Mouse (Mus musculus) C2C12 (cell line): ENCODE measurements around the gene Olfr836. TPM values are rescaled to one million over a fixed set of nuclear protein-coding genes. Genes with fewer than 3 reads are reported as not detected.
"Not testable (repeated sequence)": the region's sequence is repeated elsewhere in the genome, so short reads cannot be mapped to it uniquely, and the experiment has no call there.

ENCODE experiments used
- H3K27me3 ChIP-seq: one replicate; pipeline ENCODE4 v1.6.1; 2011; ENCODE audit not compliant: control insufficient read depth, insufficient read depth, insufficient read length
- H3K36me3 ChIP-seq: one replicate; pipeline ENCODE4 v1.6.1; 2011; ENCODE audit not compliant: control insufficient read depth, insufficient read depth
- H3K4me3 ChIP-seq: one replicate; pipeline ENCODE4 v1.5.1; 2011; ENCODE audit warnings: mild to moderate bottlenecking, control low read depth; ENCODE audit not compliant: poor library complexity, insufficient read depth, severe bottlenecking
- H3K79me2 ChIP-seq: one replicate; pipeline ENCODE4 v1.6.1; 2011; ENCODE audit not compliant: control insufficient read depth, insufficient read depth
- H3K79me3 ChIP-seq: one replicate; pipeline ENCODE4 v1.6.1; 2011; ENCODE audit warnings: low read depth, control low read depth
- H3ac ChIP-seq: one replicate; pipeline ENCODE3; 2011; ENCODE audit warnings: low read depth; ENCODE audit not compliant: control insufficient read depth, insufficient read length
- CEBPB ChIP-seq: IDR thresholded peaks from one replicate; pipeline ENCODE4 v1.6.1; 2011; ENCODE audit warnings: low read depth, mild to moderate bottlenecking, control low read depth, moderate library complexity
- CTCF ChIP-seq: IDR thresholded peaks from one replicate; pipeline ENCODE4 v1.5.1; 2011; ENCODE audit not compliant: control insufficient read depth, insufficient read depth, insufficient read length
- FOSL1 ChIP-seq: IDR thresholded peaks from one replicate; pipeline ENCODE4 v1.8.0; 2011; ENCODE audit warnings: mild to moderate bottlenecking, low read length; ENCODE audit not compliant: poor library complexity, insufficient read depth, severe bottlenecking
- MAX ChIP-seq: IDR thresholded peaks from one replicate; pipeline ENCODE4 v1.6.1; 2011; ENCODE audit warnings: mild to moderate bottlenecking, control low read depth
- MYOD1 ChIP-seq: IDR thresholded peaks from one replicate; pipeline ENCODE4 v1.6.1; 2011; ENCODE audit warnings: low read depth; ENCODE audit not compliant: control insufficient read depth, insufficient read length
- MYOG ChIP-seq: IDR thresholded peaks from one replicate; pipeline ENCODE4 v1.6.1; 2011; ENCODE audit not compliant: control insufficient read depth, insufficient read length; ENCODE audit errors: extremely low read depth
- USF1 ChIP-seq: IDR thresholded peaks from one replicate; pipeline ENCODE4 v1.6.1; 2011; ENCODE audit warnings: low read depth, mild to moderate bottlenecking, control low read depth, moderate library complexity
- long read RNA-seq, 2 experiments: library from polyadenylated mRNA; unstranded; transcript quantifications; one replicate each; pipeline ENCODE4 v2.0.0; 2019 to 2020
- polyA plus RNA-seq: library from polyadenylated mRNA; unstranded; fragments of >200 nt; fragmentation: generic; extraction: Trizol; gene quantifications from one replicate; pipeline ENCODE4 v1.2.1, GENCODE M21; 2012; ENCODE audit warnings: missing spikeins

The Olfr836 gene
- polyA plus RNA-seq = not detected
- long read RNA-seq, experiment 1 = 0 reads
- long read RNA-seq, experiment 2 = 0 reads

GRCm38 (mm10) chr9:19120082-19120481 is at the start of gene Olfr836:
Gene Olfr836, plus strand, starts transcription at chr9:19120382.
- no peak within 1 kb of the TSS for H3K4me3 ChIP-seq
- TF ChIP-seq MAX (no peak), FOSL1 (no peak), CTCF (no peak), MYOG (no peak), USF1 (no peak), MYOD1 (no peak), CEBPB (no peak)
- H3ac ChIP-seq = no peak within 1 kb of the TSS
- no peaks in the 10 kb centered on the region for H3K79me2 ChIP-seq
- no peaks in the 10 kb centered on the region for H3K79me3 ChIP-seq
- no peaks in the 10 kb centered on the region for H3K27me3 ChIP-seq
- no peaks in the 10 kb centered on the region for H3K36me3 ChIP-seq

- Histone ChIP-seq H3ac (no peak overlapping the region), H3K36me3 (no peaks in the 10 kb centered on the region), H3K79me3 (no peaks in the 10 kb centered on the region), H3K4me3 (no peak overlapping the region), H3K27me3 (no peaks in the 10 kb centered on the region), H3K79me2 (no peaks in the 10 kb centered on the region)
- TF ChIP-seq MYOD1 = no peak
- no peak for TF ChIP-seq FOSL1
- no peak for TF ChIP-seq CTCF
- no peak for TF ChIP-seq MYOG
- no peak for TF ChIP-seq MAX
- no peak for TF ChIP-seq CEBPB
- TF ChIP-seq USF1 = no peak
These were observed 35.2 kb upstream of the Olfr836 start for GRCm38 (mm10) chr9:19084986-19085385.

GRCm38 (mm10) chr9:19092889-19093753 is 27.1 kb upstream of the Olfr836 start:
- H3K79me3 ChIP-seq, H3K36me3 ChIP-seq, H3K4me3 ChIP-seq, H3ac ChIP-seq, H3K79me2 ChIP-seq, H3K27me3 ChIP-seq: not testable (repeated sequence)

GRCm38 (mm10) chr9:19097286-19097685 is 22.9 kb upstream of the Olfr836 start:
- no peak overlapping the region for H3ac ChIP-seq
- H3K36me3 ChIP-seq = no peaks in the 10 kb centered on the region
- H3K4me3 ChIP-seq = no peak overlapping the region
- no peaks in the 10 kb centered on the region for H3K79me2 ChIP-seq
- H3K79me3 ChIP-seq = no peaks in the 10 kb centered on the region
- no peaks in the 10 kb centered on the region for H3K27me3 ChIP-seq
- TF ChIP-seq FOSL1 (no peak), MAX (no peak), CTCF (no peak), USF1 (no peak)

- no peak within 1 kb of the TSS for H3ac ChIP-seq
- H3K79me2 ChIP-seq = no peaks in the 10 kb centered on the region
- TF ChIP-seq CTCF = no peak
- TF ChIP-seq USF1 = no peak
- TF ChIP-seq MYOD1 = no peak
- TF ChIP-seq MYOG = no peak
- no peak for TF ChIP-seq MAX
- TF ChIP-seq CEBPB = no peak
- TF ChIP-seq FOSL1 = no peak
These were observed 15.8 kb downstream of the Olfr836 start, which contains the start of gene Olfr837 for GRCm38 (mm10) chr9:19136017-19136416. Gene Olfr837, plus strand, starts transcription at chr9:19136317.

More at GRCm38 (mm10) chr9:19136017-19136416, 15.8 kb downstream of the Olfr836 start, which contains the start of gene Olfr837:
- Histone ChIP-seq H3K4me3 (no peak within 1 kb of the TSS), H3K27me3 (no peaks in the 10 kb centered on the region), H3K36me3 (no peaks in the 10 kb centered on the region), H3K79me3 (no peaks in the 10 kb centered on the region)

Other genes starting within 250 kb of the Olfr836 start
- not detected for gene Olfr830, start 245.7 kb upstream of the Olfr836 start, polyA plus RNA-seq
- gene Olfr832, start 183.3 kb upstream of the Olfr836 start, polyA plus RNA-seq = not detected
- gene Olfr834, start 132.4 kb upstream of the Olfr836 start, polyA plus RNA-seq = not detected
- not detected for gene Olfr835, start 87.6 kb upstream of the Olfr836 start, polyA plus RNA-seq
- gene Olfr837, start 15.9 kb downstream of the Olfr836 start, polyA plus RNA-seq = not detected
- gene Olfr839-ps1, start 56.9 kb downstream of the Olfr836 start, polyA plus RNA-seq = under 0.01 TPM
- not detected for gene Olfr843, start 131.6 kb downstream of the Olfr836 start, polyA plus RNA-seq
- not detected for gene Olfr844, start 196.0 kb downstream of the Olfr836 start, polyA plus RNA-seq
- 0.01 TPM for gene Olfr845, start 216.1 kb downstream of the Olfr836 start, polyA plus RNA-seq
- gene Olfr846, start 243.6 kb downstream of the Olfr836 start, polyA plus RNA-seq = 0.04 TPM